Mouse (Mus musculus): ENCODE results near the gene Chd8. TPM values are rescaled to one million over a fixed set of nuclear protein-coding genes. Genes with fewer than 3 reads are reported as not detected.
A peak's percentile ranks its signal among the peaks of the same experiment; 100 is the strongest.

Gene Chd8
- polyA plus RNA-seq, 1 experiment from 2014 or later, result 20.9 TPM

- H3K4me1 ChIP-seq, result peaks cover 47% of the 10 kb centered on the region
- peak overlapping the region; percentile 87 for H3K9ac ChIP-seq
- WGBS (ENCODE audit: insufficient replicate concordance), result 4% methylated on average over 18 of the region's 18 CpGs
- no peaks in the 10 kb centered on the region for H3K27me3 ChIP-seq (replicated peaks)
- no peak for ATAC-seq
- H3K27ac ChIP-seq, result peak overlapping the region; percentile 93
- H3K4me3 ChIP-seq, result peak overlapping the region; percentile 90
- H3K4me2 ChIP-seq, result peak overlapping the region; percentile 89
- no peaks in the 10 kb centered on the region for H3K9me3 ChIP-seq (replicated peaks)
- H3K36me3 ChIP-seq, result peaks cover 4% of the 10 kb centered on the region; the same call in 1 of the 2 replicates
Measured at GRCm38 (mm10) chr14:52256311-52257175, 1.0 kb downstream of the Chd8 start.

DNA sequence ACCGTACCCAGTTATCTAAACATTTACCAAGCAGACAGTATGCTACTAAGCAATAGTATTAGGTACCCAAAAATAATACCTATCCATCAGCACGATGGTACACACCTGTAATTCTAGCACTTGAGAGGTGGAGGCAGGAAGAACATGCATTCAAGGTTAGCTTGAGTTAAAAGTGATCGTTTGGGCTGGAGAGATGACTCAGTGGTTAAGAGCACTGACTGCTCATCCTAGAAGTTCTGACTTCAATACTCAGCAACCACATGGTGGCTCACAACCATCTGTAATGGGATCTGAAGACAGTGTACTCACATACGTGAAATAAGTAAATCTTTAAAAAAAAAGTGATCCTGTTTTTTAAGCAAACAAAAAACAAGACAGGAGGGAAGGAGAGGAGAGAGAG is 11.5 kb downstream of the Chd8 start:
- H3K9me3 ChIP-seq (replicated peaks), result no peaks in the 10 kb centered on the region
- 64% methylated on average over 4 of the region's 4 CpGs for WGBS (ENCODE audit: insufficient replicate concordance)
- H3K27ac ChIP-seq, result no peak overlapping the region
- peaks cover 4% of the 10 kb centered on the region for H3K36me3 ChIP-seq
- H3K9ac ChIP-seq, result no peak overlapping the region
- no peaks in the 10 kb centered on the region for H3K27me3 ChIP-seq (replicated peaks)
- peaks cover 69% of the 10 kb centered on the region for H3K4me1 ChIP-seq
- H3K4me2 ChIP-seq, result no peak overlapping the region
- H3K4me3 ChIP-seq, result no peak overlapping the region
- ATAC-seq, result no peak

DNA sequence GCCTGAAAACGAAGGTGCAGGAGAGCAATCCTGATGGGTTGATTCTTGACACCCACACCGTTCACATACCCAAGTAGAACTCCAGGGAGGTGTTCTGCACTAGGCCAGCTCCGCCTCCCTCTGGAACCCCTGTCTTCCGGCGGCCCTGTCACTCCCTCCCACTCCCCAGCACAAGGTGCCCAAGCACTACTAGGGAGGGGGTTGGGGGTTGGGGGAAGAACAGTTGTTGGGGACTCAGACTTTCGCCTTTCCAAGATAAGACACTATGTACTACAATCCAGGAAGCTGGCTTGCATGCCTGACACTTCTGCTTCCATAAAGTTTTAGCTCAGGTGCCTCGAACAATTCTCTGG is 12.9 kb downstream of the Chd8 start:
- Histone ChIP-seq H3K9me3 (replicated peaks) (no peaks in the 10 kb centered on the region), H3K4me2 (peak overlapping the region; percentile 86), H3K4me1 (peaks cover 80% of the 10 kb centered on the region), H3K9ac (peak overlapping the region; percentile 84), H3K36me3 (peaks cover 11% of the 10 kb centered on the region), H3K27ac (peak overlapping the region; percentile 78), H3K4me3 (peak overlapping the region; percentile 89), H3K27me3 (replicated peaks) (no peaks in the 10 kb centered on the region)
- peak; percentile 62; the same call in 1 of the 2 replicates for ATAC-seq
- 7% methylated on average over 7 of the region's 7 CpGs for WGBS (ENCODE audit: insufficient replicate concordance)

DNA sequence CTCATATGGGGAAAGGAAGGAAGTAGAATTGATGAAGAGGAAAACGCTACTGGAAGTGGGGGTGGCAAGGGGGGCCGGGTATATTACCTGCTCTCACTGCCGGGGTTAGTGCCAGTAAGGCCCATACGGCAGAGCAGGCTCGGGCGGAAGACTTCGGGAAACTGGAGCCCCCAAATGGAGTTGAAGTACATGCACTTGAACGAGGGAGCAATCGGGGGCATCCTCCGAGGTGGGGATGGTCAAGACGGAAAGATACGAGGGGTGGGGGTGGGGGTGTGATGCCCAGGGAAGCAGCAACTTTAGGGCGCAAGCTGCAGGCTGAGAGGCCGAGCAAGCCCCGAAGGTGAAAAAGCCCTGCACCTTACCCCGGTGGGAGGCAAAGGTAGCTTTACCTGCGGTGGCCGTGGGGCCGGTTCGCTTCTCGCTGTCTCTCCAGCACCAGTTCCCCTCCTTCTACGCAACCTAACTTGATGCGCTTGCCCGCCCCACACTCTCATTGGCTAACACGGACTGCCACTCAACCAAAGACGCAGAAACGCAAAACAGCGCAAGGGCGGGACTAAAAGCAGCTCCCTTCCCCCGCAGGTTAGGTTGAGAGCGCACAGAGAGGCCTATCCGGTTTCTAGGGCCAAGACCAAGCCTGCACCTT is 13.4 kb downstream of the Chd8 start:
- peaks cover 79% of the 10 kb centered on the region for H3K4me1 ChIP-seq

DNA sequence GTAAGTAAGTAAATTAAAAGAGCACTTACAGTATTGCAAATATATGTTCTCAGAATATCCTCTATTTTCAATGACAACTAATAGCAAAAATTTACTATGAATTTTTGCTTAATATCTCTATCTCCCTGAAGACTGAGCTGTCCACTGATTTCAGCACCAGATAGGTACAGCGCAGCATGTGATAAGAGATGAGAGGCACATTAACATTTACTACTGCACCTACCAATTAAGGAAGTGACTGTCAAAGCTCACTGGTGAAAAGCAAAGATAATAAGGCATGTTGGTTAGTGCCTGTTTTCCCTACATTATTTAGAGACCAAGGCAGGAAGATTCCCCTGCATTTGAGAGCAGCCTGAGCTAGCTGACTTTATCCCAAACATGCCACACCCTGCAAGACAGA is 21.4 kb downstream of the Chd8 start:
- no peak for ATAC-seq
- H3K36me3 ChIP-seq, result peaks cover 80% of the 10 kb centered on the region
- H3K9ac ChIP-seq, result no peak overlapping the region
- 84% methylated on average over 1 of the region's 1 CpGs for WGBS (ENCODE audit: insufficient replicate concordance)
- no peaks in the 10 kb centered on the region for H3K27me3 ChIP-seq (replicated peaks)
- H3K9me3 ChIP-seq (replicated peaks), result no peaks in the 10 kb centered on the region
- H3K4me1 ChIP-seq, result peaks cover 21% of the 10 kb centered on the region
- H3K4me2 ChIP-seq, result no peak overlapping the region
- H3K4me3 ChIP-seq, result no peak overlapping the region
- no peak overlapping the region; the same call in 1 of the 2 replicates for H3K27ac ChIP-seq

More for the DNA sequence above, 13.4 kb downstream of the Chd8 start:
- Histone ChIP-seq H3K9me3 (replicated peaks) (no peaks in the 10 kb centered on the region), H3K27ac (peak overlapping the region; percentile 78), H3K4me2 (peak overlapping the region; percentile 86), H3K36me3 (peaks cover 16% of the 10 kb centered on the region), H3K9ac (peak overlapping the region; percentile 84), H3K27me3 (replicated peaks) (no peaks in the 10 kb centered on the region), H3K4me3 (peak overlapping the region; percentile 89)
- WGBS (ENCODE audit: insufficient replicate concordance), result 3% methylated on average over 32 of the region's 32 CpGs
- peak; percentile 98 for ATAC-seq

DNA sequence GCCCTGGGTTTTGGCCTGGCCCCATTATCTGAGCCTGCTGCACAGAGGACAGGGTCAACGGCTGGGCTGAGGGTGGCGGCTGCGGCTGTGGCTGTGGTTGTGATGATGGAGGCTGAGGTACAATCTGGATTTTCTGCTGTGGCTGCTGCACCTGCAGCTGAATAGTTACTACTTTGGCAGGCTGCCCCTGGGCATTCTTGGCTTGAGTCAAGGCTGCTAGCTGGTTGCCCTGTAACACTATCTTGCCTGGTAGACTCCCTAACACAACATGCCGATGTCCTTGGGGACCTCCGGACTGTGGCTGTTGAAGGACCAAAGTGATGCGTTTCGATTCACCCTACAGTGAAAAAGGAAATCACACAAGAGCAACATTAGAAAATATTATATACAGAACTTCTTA is 22.4 kb downstream of the Chd8 start:
- WGBS (ENCODE audit: insufficient replicate concordance), result 87% methylated on average over 7 of the region's 7 CpGs

DNA sequence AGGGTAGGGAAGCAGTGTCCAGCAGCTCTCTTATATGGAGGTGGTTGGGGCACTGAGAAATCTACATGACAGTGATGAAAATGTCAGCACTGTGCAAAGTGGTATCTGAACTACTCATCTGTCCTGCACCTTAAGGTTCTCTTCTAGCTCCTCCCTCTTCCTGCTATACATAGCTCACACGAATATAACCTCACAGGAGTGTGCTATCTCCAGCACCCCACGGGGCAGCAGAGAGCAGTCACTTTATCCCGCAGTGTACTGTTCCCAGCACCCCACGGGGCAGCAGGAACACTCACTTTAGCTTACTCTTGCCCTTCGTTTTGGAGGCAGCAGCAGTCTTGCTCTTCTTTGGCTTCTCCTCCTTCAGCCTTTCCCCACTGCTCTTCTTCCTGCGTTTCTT is 25.3 kb downstream of the Chd8 start:
- 0 out of 2 replicates have a peak, but pooled peaks have one; percentile 44 for ATAC-seq
- Histone ChIP-seq H3K27ac (no peak overlapping the region), H3K9me3 (replicated peaks) (no peaks in the 10 kb centered on the region), H3K4me3 (no peak overlapping the region), H3K9ac (no peak overlapping the region), H3K4me1 (peaks cover 9% of the 10 kb centered on the region), H3K27me3 (replicated peaks) (no peaks in the 10 kb centered on the region), H3K36me3 (peaks cover 100% of the 10 kb centered on the region), H3K4me2 (no peak overlapping the region)
- WGBS (ENCODE audit: insufficient replicate concordance), result 74% methylated on average over 6 of the region's 6 CpGs

More for the DNA sequence above, 22.4 kb downstream of the Chd8 start:
- H3K9me3 ChIP-seq (replicated peaks), result no peaks in the 10 kb centered on the region
- ATAC-seq, result no peak
- peaks cover 11% of the 10 kb centered on the region for H3K4me1 ChIP-seq
- H3K4me2 ChIP-seq, result no peak overlapping the region
- no peak overlapping the region for H3K27ac ChIP-seq
- no peak overlapping the region for H3K4me3 ChIP-seq
- no peaks in the 10 kb centered on the region for H3K27me3 ChIP-seq (replicated peaks)
- H3K9ac ChIP-seq, result no peak overlapping the region
- H3K36me3 ChIP-seq, result peaks cover 82% of the 10 kb centered on the region

GRCm38 (mm10) chr14:52225972-52226371 is 31.6 kb downstream of the Chd8 start:
- no peaks in the 10 kb centered on the region for H3K9me3 ChIP-seq (replicated peaks)
- no peak overlapping the region for H3K4me2 ChIP-seq
- no peak overlapping the region for H3K4me3 ChIP-seq
- 40% methylated on average over 2 of the region's 2 CpGs for WGBS (ENCODE audit: insufficient replicate concordance)
- no peak overlapping the region for H3K9ac ChIP-seq
- H3K27ac ChIP-seq, result no peak overlapping the region
- 0 out of 2 replicates have a peak, but pooled peaks cover 5% of the 10 kb centered on the region for H3K4me1 ChIP-seq
- H3K27me3 ChIP-seq (replicated peaks), result no peaks in the 10 kb centered on the region
- ATAC-seq, result no peak
- H3K36me3 ChIP-seq, result peaks cover 99% of the 10 kb centered on the region

- H3K9me3 ChIP-seq (replicated peaks), result no peaks in the 10 kb centered on the region
- H3K9ac ChIP-seq, result no peak overlapping the region
- WGBS (ENCODE audit: insufficient replicate concordance), result 80% methylated on average over 5 of the region's 5 CpGs
- H3K27ac ChIP-seq, result no peak overlapping the region
- no peaks in the 10 kb centered on the region; the same call in 1 of the 2 replicates for H3K4me1 ChIP-seq
- no peaks in the 10 kb centered on the region for H3K27me3 ChIP-seq (replicated peaks)
- H3K4me3 ChIP-seq, result no peak overlapping the region
- peaks cover 96% of the 10 kb centered on the region for H3K36me3 ChIP-seq
- no peak overlapping the region for H3K4me2 ChIP-seq
- ATAC-seq, result no peak
Measured at GRCm38 (mm10) chr14:52217261-52217660, 40.3 kb downstream of the Chd8 start.

DNA sequence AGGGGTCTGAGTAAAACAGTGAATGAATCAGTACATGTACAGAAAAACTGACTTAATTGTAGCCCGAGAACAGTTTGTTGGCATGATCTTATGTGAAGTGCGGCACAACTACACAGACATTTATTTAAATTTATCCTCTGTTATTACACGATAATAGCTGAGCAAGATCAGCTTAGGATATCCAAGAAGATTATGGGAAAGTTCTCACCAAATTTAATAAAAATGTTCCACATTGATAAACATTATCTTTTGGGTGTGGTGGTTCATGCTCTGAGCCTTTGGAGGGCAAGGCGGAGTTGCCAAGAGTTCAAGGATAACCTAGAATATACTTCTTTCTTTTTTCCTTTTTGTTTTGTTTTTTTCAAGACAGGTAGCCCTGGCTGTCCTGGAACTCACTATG is 58.2 kb downstream of the Chd8 start:
- ATAC-seq, result peak; percentile 2; the same call in 1 of the 2 replicates
- Histone ChIP-seq H3K36me3 (peaks cover 51% of the 10 kb centered on the region), H3K9ac (peak overlapping the region; percentile 97; the same call in 1 of the 2 replicates)

GRCm38 (mm10) chr14:52198141-52198540 is 59.4 kb downstream of the Chd8 start:
- WGBS (ENCODE audit: insufficient replicate concordance), result 16% methylated on average over 3 of the region's 3 CpGs
- H3K4me2 ChIP-seq, result peak overlapping the region; percentile 81
- H3K4me3 ChIP-seq, result peak overlapping the region; percentile 100
- H3K27ac ChIP-seq, result peak overlapping the region; percentile 99
- H3K4me1 ChIP-seq, result peaks cover 55% of the 10 kb centered on the region
- no peaks in the 10 kb centered on the region for H3K9me3 ChIP-seq (replicated peaks)
- no peaks in the 10 kb centered on the region for H3K27me3 ChIP-seq (replicated peaks)
- peak overlapping the region; percentile 97 for H3K9ac ChIP-seq
- peaks cover 53% of the 10 kb centered on the region for H3K36me3 ChIP-seq
- no peak for ATAC-seq

More for the DNA sequence above, 58.2 kb downstream of the Chd8 start:
- WGBS (ENCODE audit: insufficient replicate concordance), result 44% methylated on average over 4 of the region's 4 CpGs
- peaks cover 44% of the 10 kb centered on the region for H3K4me1 ChIP-seq
- H3K27me3 ChIP-seq (replicated peaks), result no peaks in the 10 kb centered on the region
- peak overlapping the region; percentile 99 for H3K27ac ChIP-seq
- no peaks in the 10 kb centered on the region for H3K9me3 ChIP-seq (replicated peaks)
- peak overlapping the region; percentile 81 for H3K4me2 ChIP-seq
- 0 out of 2 replicates have a peak overlapping the region, but pooled peaks have one; percentile 100 for H3K4me3 ChIP-seq

All from liver, embryonic 12.5 days (tissue).